Mouse (Mus musculus): ENCODE data around the gene Il5.

Il5 gene

DNA sequence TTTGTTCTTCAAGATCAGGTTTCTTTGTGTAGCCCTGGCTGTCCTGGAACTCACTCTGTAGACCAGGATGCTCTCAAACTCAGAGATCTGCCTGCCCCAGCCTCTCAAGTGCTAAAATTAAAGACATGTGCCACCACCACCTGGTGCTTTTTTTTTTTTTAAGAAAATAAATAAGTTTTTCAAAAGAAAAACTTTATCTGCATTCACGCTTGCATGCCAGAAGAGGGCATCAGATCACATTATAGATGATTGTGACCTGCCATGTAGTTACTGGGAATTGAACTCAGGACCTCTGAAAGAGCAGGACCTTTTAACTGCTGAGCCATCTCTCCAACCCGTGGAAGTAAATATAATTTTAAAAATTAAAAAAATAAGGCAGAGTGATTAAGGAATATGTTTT is 24.7 kb downstream of the Il5 start:
- DNase-seq = no peak

DNA sequence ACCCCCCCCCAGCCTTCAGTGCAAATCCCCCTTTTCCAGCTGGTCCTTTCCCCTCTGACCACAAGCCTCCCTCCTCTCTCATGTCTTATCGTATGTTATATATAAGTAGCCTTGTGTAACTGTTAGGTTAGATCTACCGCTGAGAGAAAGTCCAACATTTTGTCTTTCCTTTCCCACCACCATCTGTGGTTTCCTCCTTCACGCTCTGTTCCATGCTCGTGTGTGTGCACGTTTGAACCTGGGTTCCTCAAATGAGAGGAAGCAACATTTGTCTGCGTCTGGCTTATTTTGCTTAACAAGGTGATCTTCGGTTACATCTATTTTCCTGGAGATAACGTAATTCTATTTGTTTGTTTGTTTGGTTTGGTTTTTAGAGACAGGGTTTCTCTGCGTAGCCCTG is 27.4 kb downstream of the Il5 start:
- no peak for DNase-seq

DNA sequence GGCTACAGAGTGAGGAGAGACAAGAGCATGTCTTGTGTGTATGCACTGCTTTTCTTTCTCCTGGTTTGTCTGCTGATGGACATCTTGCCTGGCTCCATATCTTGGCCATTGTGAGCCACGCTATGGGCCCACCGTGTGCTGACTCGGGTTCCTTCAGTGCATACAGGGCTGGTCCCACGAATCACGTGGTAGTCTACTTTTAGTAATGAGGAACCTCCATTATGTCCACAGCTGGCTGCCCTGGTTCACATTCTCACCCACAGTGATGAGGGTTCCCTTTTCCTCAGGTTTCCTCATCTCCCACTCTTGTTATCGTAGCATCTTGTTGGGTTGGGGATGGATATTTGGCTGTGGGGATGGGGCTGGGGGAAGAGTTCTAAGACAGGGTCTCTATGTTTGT is 28.0 kb downstream of the Il5 start:
- no peak for DNase-seq

DNA sequence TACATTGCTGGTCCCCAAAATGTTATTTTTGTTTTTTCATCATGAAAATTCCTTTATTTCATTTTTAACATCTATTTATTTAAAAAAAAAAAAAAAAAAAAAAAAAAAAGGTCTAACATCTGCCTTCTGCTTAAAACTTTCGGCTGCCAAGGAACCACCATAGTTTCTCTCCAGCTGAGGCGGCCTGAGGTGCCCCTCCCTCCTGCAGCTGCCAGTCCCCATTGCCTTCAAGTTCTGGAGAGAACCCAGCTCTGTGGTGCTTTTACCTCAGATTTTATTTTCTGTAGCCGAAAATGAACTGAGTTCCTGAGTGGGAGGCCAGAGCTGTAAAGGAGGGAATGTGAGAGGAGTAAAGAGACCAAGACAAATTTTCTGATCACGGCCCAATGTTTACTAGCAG is 28.7 kb downstream of the Il5 start:
- DNase-seq = no peak

DNA sequence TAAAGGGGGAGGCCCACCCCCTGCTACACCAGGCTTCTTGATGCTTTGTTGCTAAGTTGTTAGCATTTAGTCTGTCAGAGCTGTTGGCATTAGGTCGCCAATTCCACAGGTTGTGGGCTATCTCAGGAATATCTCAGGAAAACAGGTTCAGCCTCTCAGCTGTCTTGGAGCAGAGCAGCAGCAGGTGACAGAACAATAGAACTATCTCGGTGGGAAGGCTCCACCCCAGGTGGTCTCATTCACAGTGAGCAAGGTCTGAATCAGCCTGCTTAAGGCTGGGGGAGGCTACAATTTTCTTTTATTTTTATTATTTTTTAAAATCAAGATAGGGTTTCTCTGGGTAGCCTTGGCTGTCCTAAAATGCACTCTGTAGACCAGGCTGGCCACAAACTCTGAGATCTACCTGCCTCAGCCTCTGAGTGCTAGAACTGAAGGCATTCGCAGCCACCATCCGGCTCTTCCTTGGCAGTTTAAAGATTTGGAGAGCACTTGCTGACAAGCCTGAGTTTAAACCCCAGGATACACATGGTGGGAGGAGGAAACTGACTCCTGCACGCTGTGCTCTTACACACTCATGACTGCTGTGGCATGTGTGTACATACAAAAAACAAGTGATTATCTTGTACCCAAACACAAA is 29.2 kb downstream of the Il5 start:
- no peak for DNase-seq

DNA sequence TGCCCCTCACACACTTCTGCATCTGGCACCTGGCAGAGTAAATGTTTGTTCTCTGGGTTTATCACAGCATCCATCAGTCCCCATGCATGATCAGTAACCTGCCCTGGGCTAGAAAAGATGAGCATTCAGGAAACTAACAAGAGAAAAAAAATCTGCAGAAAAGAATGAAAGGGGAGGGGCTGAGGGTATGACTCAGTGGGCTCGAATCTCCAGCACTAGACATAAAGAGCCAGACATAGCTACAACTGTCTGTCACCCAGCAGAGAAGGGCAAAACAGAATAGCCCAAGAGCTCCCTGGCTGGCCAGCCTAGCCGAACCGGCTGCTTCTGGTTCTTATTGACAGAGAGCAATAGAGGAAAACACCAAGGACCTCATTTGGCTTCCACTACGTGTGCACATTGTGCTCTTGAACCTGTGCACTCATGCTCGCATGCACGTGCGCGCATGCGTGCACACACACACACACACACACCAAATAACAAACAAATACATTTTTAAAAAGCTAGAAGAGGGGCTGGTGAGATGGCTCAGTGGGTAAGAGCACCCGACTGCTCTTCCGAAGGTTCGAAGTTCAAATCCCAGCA is 34.5 kb downstream of the Il5 start:
- no peak for DNase-seq

DNA sequence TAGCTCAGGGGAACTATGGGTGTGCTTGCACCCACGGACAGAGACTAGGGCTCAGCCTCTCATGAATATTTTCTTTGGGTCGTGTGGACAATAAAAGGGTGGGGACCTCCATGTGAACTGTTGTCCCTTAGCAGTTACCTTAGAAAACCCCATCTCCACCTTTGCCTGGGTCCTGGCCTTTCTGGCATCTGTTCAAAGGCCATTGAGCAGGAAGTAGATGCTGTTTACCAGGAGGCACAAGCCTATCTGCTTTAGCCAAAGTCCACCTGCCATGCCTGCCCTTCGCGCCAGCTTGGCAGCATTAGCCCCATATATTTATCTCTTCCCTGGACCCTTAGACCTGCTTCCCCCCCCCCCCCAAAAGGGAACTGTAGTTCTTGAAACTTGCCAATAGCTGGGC is 37.0 kb downstream of the Il5 start:
- no peak for DNase-seq

DNA sequence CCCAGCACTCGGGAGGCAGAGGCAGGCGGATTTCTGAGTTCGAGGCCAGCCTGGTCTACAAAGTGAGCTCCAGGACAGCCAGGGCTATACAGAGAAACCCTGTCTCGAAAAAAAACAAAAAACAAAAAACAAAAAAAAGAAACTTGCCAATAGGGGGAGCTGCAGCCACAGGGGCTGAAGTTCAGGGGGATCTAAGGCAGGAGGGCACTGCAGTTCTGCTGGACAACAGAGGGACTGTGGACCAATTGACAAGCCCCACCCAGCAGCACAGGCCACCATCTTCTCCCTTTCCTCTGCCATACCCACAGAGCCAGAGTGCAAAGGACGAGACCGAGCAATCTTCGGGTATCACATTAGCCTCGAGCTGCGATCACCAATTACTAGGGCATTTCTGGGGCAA is 37.4 kb downstream of the Il5 start:
- peak; percentile 6 to 45 for DNase-seq

DNA sequence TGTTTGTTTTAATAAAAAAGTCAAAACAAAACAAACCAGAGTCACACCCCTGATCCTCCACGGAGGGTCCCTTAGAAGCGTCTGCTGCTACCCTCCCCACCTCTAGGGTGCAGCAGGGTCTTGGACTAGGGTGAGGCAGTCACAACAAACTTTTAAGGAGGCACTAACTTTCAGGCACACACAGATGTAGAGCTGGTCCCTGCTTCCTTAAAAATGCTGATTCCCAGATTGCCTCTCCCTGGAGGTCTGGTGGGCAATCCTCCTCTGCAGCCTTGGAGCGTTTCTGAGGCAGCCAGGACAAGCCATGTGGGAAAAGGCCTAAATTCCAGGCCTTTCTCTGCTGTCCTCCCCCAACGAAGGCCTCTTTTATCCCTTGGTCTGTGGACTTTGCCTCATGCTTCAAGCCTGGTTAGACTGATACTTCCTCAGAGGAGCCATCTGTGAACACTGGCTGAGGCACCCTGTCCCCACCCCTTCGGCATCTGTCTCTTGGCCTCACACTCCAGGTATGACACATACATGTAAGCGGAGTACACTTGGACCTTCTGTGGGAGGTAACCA is 38.3 kb downstream of the Il5 start:
- no peak for DNase-seq

DNA sequence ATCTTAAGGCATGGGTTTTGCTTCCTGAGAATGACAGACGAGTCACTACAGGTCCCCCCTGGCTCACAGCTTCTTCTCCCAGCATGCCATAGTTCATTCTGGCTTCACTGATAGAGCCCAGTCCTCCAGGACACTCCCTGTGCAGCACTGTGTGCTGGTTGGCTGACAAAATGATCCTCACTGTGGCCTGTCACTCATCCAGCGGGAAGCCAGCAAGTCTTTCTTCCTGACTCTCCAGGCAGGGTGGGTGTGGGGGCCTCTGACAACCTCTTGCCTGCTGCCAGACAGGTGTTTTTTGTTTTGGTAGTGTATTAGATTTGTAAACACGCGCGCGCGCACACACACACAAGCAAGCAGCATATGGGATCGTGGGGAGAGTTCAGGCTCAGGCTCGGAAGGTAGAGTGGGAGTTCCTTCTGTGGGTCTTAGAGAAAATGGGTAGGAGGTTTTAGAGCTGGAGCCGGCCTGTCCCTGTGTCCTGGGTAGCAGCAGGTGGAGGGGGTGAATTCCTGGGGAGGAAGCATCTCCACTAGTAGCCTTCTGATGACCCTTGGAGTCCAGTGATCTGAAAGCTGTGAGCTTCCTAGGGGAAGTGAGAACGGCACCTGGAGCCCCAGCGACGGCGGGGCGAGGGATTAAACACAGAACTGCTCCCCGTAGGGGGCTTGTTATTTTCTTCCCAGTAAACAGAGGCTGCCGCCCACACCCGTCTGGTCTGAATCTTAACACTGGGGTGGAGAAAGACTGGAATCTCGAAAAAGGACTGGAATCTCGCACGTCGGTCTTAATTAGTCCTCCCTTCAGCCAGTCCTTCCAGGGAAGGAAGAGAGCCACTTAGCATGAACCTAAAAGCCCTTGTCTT is 39.2 kb downstream of the Il5 start:
- DNase-seq = no peak

DNA sequence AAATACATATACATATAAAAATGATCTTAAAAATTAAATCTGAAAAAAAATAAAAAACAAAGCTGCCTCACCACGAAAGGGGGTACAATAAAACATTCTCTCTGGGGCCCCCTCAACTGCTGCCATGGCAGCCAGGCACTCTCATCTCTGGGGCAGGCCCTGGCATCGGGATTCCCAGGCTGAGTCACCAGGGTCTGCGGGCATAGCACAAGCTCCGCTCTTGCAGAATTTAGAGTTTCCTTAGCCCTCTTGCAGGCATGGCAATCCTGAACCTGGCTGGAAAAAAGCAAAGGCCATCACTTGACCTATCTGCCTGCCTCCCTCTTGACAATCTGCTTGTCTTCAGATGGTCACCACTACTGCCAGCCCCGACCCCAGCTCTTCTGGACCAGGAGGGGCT is 40.7 kb downstream of the Il5 start:
- DNase-seq = no peak

DNA sequence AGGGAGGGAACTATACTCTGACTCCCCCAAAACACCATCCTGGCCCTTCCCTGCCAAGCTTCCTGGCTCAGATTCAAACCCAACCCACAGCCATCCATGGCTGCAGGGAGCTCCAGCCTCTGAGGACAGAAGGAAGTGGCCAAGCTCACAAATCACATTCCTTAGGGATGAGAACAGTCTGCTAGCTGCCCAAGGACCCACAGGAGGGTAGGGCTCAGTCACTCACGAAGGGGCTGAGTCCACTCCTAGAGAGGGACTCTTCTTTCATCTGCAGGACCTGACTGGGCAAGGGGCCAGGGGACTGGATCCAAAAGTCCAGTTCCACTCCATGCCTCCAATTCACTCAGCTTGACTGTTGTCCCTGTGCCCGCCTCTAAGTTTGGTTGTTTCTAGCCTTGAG is 41.2 kb downstream of the Il5 start:
- DNase-seq = peak; percentile 89 to 92

DNA sequence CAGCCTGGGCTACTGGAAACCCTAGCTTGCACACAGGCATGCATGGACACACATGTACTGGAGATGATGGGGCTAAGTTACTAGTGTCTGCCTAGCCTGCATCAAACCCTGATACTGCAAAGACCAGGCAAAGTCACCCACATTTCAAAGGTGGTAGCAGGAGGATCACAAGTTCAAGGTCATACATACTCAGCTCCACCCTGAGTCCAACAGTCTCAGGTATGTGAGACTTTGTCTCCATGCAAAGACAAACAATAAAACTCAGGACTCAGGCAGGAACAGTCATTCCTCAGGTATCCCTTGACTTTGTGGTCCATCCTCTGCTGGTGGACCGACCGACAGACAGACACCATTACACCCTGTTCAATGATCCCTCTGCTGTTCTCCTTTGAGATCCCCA is 41.8 kb downstream of the Il5 start:
- DNase-seq = no peak

DNA sequence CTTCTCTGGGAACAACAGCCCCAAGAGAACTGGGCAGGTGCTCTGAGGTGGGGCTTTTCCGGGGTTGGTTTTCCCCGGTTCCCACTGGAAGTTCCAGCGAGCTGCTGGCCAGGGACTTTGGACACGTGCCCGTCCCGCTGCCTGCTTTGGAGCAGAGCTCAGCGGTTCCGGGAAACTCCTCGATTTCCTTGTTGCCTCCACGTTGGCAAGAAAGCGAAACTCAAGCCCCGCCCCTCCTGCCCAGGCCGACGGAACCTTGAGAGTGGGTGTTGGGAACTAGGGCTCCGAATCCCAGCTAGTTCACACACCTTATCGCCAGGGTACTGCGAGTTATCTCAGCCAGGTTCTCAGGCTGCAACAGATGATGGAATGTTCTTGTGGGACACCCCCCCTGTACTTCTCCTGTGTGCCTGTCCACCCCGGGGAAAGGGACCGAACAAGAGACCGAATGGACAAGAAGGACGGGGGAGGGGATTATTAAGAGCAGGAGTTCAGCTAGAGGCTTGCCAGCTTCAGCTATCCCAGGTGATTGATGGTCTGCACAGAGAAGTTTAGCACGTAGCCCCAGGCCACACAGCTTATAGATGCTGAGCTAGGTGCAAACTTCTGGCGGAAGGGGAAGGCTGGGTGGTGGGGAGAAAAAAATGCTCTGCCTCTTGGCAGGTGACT is 42.4 kb downstream of the Il5 start:
- DNase-seq = peak; percentile 95 to 98

DNA sequence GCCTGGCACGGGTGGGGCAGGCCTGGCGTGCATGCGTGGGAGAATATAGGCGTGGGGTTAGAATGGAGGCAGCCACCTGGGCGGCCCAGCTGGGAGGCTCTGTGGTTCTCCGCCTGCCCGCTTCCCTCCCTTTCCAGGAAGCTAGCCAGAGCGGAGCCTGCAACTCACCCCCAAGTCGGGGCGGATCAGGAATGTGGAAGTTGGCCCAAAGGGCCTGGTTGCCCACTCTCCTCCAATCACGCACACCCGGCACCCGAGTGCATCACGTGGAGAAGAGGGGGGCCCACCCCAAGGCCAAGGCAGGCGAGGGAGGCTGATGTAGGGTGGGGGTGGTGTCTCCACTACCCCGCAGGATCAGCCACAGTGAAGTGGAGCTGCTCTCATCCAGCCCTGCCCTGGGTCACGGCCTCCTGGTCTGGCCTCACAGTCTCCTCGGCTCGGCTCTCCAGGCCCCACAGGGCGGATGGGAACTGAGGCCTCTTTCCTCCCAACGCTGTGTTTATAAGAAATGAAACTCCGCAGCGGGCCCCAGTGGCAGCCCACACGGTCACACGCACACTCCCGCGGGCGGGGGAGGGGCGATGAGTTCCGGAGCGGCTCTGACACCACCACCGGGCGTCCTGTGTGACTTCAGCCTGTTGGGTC is 43.0 kb downstream of the Il5 start:
- DNase-seq = peak; percentile 94 to 95

DNA sequence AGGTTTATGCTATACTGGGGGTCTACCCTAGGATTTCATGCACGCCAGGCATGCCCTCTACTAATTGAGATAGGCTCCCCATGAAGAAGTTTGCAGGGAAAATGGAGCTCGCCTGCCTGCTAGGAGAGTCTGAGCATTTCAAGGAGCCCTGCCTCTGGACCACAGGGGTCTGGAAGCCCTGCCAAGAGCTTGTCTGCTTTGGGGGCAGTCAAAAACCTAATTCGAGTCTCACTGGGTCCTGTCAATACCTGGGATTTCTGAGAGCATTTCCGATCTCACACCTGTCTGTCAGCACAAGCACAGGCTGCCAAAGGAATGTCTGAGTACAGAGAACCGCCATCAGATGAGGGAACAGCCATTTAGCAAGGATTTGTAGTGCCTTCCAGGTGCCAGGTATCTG is 44.0 kb downstream of the Il5 start:
- no peak for DNase-seq

DNA sequence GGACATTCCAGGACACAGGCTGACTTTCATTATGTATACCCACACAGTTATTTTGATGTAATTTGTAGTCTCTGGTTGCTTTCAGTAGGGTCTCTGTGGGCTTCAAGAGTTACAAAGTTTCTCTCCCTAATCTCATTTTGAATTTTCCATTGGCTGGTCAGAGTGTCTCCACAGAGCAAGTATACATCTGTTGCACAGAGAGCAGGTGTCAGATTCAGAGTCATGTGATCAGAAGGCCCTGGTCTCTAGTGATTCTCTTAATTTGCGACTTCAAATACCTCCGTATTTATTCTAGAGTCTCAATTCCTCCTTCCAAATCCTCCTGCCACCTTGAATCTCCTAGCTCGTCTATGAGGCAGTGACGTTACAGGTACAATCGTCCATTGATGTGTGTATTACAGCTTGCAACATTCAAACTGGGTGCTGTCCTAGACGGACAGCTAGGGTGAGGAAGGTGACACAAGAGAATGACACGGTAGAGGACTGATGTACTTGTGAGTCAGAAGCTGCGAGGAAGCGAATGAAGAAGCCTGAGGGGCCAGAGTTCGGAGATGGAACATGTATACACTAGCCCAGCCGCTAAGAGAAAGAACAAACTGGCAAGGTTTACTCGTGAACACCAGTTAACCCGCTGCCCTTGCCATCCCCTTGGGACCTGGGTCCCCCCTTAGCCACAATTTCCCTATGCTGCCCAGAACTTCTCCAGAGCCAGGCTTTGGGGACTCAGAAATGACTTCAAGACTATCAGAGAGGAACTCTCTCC is 48.0 kb downstream of the Il5 start:
- no peak for DNase-seq

DNA sequence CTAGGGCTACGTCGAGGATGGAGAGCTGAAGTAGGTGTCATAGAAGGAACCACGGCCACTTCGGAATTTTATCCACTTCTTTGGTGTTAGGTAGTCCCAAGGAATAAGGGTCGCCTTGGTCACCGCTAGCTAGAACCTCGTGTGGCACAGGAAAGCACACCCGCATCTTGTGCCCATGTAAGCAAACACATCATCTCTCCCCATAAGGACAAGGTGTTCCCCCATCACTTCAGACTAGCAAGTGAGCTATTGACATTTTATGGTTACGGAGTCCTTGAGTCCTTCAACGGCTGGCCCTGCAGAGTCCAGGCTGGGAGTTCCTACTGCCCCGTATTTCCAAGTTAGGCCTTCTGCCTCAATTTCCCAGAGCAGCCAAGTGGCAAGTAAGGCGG is 48.6 kb downstream of the Il5 start:
- no peak for DNase-seq

DNA sequence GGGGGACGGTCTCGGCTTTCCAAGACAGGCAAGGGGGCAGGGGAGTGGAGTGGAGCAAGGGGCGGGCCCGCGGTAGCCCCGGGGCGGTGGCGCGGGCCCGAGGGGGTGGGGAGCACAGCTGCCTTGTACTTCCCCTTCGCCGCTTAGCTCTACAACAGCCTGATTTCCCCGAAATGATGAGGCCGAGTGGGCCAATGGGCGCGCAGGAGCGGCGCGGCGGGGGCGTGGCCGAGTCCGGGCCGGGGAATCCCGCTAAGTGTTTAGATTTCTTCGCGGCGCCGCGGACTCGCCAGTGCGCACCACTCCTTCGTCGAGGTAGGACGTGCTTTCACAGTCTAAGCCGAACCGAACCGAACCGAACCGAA is 49.1 kb downstream of the Il5 start, which contains the start of gene Irf1:
Gene Irf1 (plus strand): TSS at position 255 of the 365 bp plus-strand sequence.
- DNase-seq = peak; percentile 98

DNA sequence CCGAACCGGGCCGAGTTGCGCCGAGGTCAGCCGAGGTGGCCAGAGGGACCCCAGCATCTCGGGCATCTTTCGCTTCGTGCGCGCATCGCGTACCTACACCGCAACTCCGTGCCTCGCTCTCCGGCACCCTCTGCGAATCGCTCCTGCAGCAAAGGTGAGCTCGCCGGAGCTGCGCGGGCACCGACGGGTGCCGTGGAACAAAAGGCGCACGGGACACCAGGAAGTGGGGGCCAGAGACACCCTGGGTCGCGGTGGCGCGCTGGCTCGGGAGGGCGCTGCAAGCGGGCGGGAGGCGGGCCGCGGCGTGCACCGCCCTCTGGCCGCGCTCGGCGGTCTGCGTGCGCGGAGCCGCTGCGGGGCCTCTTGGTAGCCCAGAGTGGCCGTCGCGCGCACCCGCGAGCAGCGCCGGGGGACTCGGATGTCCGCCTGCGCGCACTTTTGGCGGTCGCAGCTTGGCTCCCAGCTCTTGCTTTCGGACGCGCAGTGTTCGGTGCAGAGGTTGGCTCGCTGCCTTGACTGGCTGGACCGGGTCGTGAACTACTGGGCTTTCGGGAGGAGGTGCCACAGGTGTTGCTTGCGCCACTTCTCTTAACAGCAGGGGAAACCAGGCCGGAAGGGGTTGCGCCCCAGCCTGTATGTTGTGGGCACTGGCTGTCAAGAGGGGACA is 49.7 kb downstream of the Il5 start:
- DNase-seq = peak; percentile 81 to 85

DNA sequence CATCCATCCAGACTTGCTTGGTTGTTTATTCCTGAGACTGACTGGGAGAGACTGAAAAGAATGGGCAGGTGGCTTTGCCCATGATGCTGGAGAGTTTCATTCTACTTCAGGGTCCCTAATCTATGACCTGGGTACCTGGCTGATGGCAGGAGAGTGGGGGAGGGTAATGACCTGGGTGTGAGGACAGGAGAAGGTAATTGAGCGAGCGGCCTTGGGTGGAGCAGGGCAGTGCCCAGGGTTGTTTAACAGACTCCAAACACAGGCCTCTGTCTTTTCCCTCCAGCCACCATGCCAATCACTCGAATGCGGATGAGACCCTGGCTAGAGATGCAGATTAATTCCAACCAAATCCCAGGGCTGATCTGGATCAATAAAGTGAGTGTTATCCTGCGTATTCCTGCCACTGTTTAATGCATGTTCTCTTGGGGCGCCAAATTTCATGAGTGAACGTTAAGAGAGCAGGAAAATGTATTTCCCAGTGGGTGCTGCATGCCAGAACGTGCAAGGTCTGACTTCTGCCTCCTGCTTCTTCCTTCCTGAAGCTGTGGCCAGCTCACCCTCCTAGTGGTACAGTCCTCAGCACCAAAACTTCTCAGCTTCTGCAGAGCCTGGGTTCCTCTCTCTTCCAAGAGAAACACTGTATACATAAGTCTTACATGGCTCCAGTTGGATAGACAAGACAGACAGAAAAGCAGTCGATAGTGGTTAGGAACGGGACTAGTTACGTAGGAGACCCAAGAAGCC is 50.6 kb downstream of the Il5 start:
- DNase-seq = no peak
